Mouse (Mus musculus) cortical plate, adult 2 months (tissue): ENCODE results near the gene Fancg.

Experiments used
- CTCF ChIP-seq: fragments of 200-500 bp; IDR thresholded peaks from 2 replicates; pipeline ENCODE4 v1.5.1; 2011; ENCODE audit warnings: mild to moderate bottlenecking, control low read depth, low read length; ENCODE audit not compliant: insufficient read depth; ENCODE audit errors: extremely low read depth
- POLR2A ChIP-seq: fragments of 200-500 bp; IDR thresholded peaks from 2 replicates; pipeline ENCODE4 v1.6.1; 2011; ENCODE audit warnings: mild to moderate bottlenecking, low read length, control low read depth; ENCODE audit not compliant: insufficient read depth; ENCODE audit errors: extremely low read depth

- TF ChIP-seq CTCF (no peak), POLR2A (peak; percentile 72)
Observed at GRCm38 (mm10) chr4:43058753-43059654, 48.7 kb upstream of the Fancg start, which contains the start of gene Unc13b.
